Mouse (Mus musculus) thymus, adult 2 months (tissue): Measurements from ENCODE around the gene Gpalpp1. TPM values are rescaled to one million over a fixed set of nuclear protein-coding genes. Genes with fewer than 3 reads are reported as not detected.

Experiments used
- DNase-seq: peaks from one replicate; pipeline ENCODE4 v3.0.0; 2021
- H3K27ac ChIP-seq: fragments of 200-500 bp; 2 replicates; pipeline ENCODE4 v1.5.1; 2012; ENCODE audit warnings: low read length, control low read depth; ENCODE audit not compliant: control insufficient read depth, insufficient read depth
- H3K27me3 ChIP-seq: fragments of 200-500 bp; 2 replicates; pipeline ENCODE4 v1.6.1; 2012; ENCODE audit warnings: mild to moderate bottlenecking, low read length, moderate library complexity, mixed read lengths; ENCODE audit not compliant: control insufficient read depth, insufficient read depth
- H3K36me3 ChIP-seq: fragments of 200-500 bp; 2 replicates; pipeline ENCODE4 v1.6.1; 2012; ENCODE audit warnings: mild to moderate bottlenecking, low read length, moderate library complexity; ENCODE audit not compliant: control insufficient read depth, insufficient read depth
- H3K4me1 ChIP-seq: fragments of 200-500 bp; replicated peaks from 2 replicates; pipeline ENCODE4 v1.6.1; 2012; ENCODE audit warnings: low read length; ENCODE audit not compliant: control insufficient read depth, insufficient read depth
- H3K4me3 ChIP-seq: fragments of 200-500 bp; 2 replicates; pipeline ENCODE4 v1.5.1; 2012; ENCODE audit warnings: mild to moderate bottlenecking, low read length, control low read depth, moderate library complexity; ENCODE audit not compliant: control insufficient read depth, insufficient read depth
- CTCF ChIP-seq: fragments of 200-500 bp; IDR thresholded peaks from 2 replicates; pipeline ENCODE4 v1.5.1; 2012; ENCODE audit warnings: mild to moderate bottlenecking, control low read depth, low read length, moderate library complexity, borderline replicate concordance; ENCODE audit not compliant: control insufficient read depth, poor library complexity, insufficient read depth; ENCODE audit errors: extremely low read depth
- POLR2A ChIP-seq: fragments of 200-500 bp; IDR thresholded peaks from 2 replicates; pipeline ENCODE4 v1.6.1; 2012; ENCODE audit warnings: mild to moderate bottlenecking, low read length, control low read depth, moderate library complexity; ENCODE audit not compliant: control insufficient read depth, poor library complexity, insufficient read depth; ENCODE audit errors: extremely low read depth
- WGBS: fragments of 180-500 bp; shearing (Covaris S2); methylation state at CpG from one replicate; pipeline ENCODE4 v1.1.7; 2018; 5-methylcytosine and 5-hydroxymethylcytosine counted together
- polyA plus RNA-seq: library from polyadenylated mRNA; depleted of rRNA; stranded (reverse); fragments of >200 nt; gene quantifications from 2 replicates; pipeline ENCODE4 v1.2.3, GENCODE M21; 2012

Gpalpp1 gene
- polyA plus RNA-seq, 1 experiment = 5.7 TPM

GRCm38 (mm10) chr14:76134975-76135374, 24.4 kb upstream of the Gpalpp1 start:
- WGBS = 94% methylated on average over 4 of the region's 4 CpGs
- no peaks in the 10 kb centered on the region for H3K4me1 ChIP-seq
- no peak for DNase-seq
- no peak overlapping the region for H3K27ac ChIP-seq
- H3K4me3 ChIP-seq = no peak overlapping the region
- peaks cover 51% of the 10 kb centered on the region for H3K36me3 ChIP-seq
- H3K27me3 ChIP-seq = no peaks in the 10 kb centered on the region
- no peak for TF ChIP-seq POLR2A
- TF ChIP-seq CTCF = no peak

- no peaks in the 10 kb centered on the region for H3K27me3 ChIP-seq
- no peak for TF ChIP-seq CTCF
- no peak for TF ChIP-seq POLR2A
- no peak overlapping the region for H3K4me3 ChIP-seq
- H3K27ac ChIP-seq = no peak overlapping the region
- no peaks in the 10 kb centered on the region for H3K4me1 ChIP-seq
- WGBS = 88% methylated on average over 4 of the region's 4 CpGs
- peaks cover 53% of the 10 kb centered on the region for H3K36me3 ChIP-seq
- no peak for DNase-seq
Observed at GRCm38 (mm10) chr14:76128174-76128573, 17.6 kb upstream of the Gpalpp1 start.

- Histone ChIP-seq H3K27ac (no peak overlapping the region), H3K36me3 (peaks cover 45% of the 10 kb centered on the region), H3K4me3 (no peak overlapping the region), H3K27me3 (no peaks in the 10 kb centered on the region), H3K4me1 (no peaks in the 10 kb centered on the region)
- WGBS = 96% methylated on average over 3 of the region's 3 CpGs
- TF ChIP-seq POLR2A (no peak), CTCF (no peak)
- DNase-seq = no peak
Observed at GRCm38 (mm10) chr14:76127311-76127710, 16.8 kb upstream of the Gpalpp1 start.

- TF ChIP-seq CTCF (no peak), POLR2A (no peak)
- Histone ChIP-seq H3K4me1 (no peaks in the 10 kb centered on the region), H3K27me3 (no peaks in the 10 kb centered on the region), H3K36me3 (peaks cover 30% of the 10 kb centered on the region), H3K27ac (no peak overlapping the region), H3K4me3 (no peak overlapping the region)
- no peak for DNase-seq
- 94% methylated on average over 8 of the region's 8 CpGs for WGBS
Observed at GRCm38 (mm10) chr14:76122663-76123058, 12.1 kb upstream of the Gpalpp1 start.

- TF ChIP-seq POLR2A (no peak), CTCF (no peak)
- Histone ChIP-seq H3K4me1 (no peaks in the 10 kb centered on the region), H3K36me3 (peaks cover 32% of the 10 kb centered on the region), H3K27me3 (no peaks in the 10 kb centered on the region), H3K27ac (no peak overlapping the region), H3K4me3 (no peak overlapping the region)
- peak; percentile 22 for DNase-seq
- WGBS = 56% methylated on average over 6 of the region's 6 CpGs
Observed at GRCm38 (mm10) chr14:76121901-76122662, 11.5 kb upstream of the Gpalpp1 start.

GRCm38 (mm10) chr14:76120472-76120871, 9.9 kb upstream of the Gpalpp1 start:
- Histone ChIP-seq H3K4me1 (no peaks in the 10 kb centered on the region), H3K4me3 (no peak overlapping the region), H3K36me3 (peaks cover 32% of the 10 kb centered on the region), H3K27ac (no peak overlapping the region), H3K27me3 (no peaks in the 10 kb centered on the region)
- no peak for TF ChIP-seq CTCF
- no peak for TF ChIP-seq POLR2A
- 97% methylated on average over 4 of the region's 4 CpGs for WGBS
- no peak for DNase-seq
